Mouse (Mus musculus) frontal cortex, postnatal 25 days (tissue): ENCODE data around the gene Fam131c.

Experiments
- DNase-seq, 2 experiments: peaks; one replicate each; pipeline ENCODE4 v3.0.0; 2022; ENCODE audit warnings: low spot score in 2 of 2

Fam131c gene

DNA sequence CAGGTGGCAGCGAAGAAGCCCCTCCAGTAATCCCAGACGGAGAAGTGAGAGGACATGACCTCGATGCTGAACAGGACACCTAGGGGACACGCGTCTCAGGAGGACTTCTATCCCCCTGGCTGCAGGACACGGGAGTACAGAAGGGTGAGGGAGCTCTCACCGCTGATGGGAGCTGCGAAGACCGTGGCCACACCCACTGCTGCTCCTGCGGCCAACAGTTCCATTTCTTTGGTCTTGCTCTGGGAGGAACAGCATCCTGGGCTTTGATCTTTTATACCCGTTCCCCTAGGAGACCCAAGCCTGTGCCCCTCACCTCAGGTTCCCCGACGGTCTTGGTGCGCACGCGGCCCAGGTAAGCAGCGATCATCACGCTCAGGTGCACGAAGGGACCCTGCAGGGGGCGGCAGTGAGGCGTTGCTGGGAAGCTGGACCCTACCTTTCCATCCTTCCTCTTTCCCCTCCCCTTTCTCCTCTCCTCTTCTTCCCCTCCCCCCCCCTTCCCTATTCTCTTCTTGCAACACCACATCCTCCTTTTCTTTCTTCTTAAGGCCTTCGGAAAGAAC, 43.5 kb downstream of the Fam131c start:
- DNase-seq = no peak

DNA sequence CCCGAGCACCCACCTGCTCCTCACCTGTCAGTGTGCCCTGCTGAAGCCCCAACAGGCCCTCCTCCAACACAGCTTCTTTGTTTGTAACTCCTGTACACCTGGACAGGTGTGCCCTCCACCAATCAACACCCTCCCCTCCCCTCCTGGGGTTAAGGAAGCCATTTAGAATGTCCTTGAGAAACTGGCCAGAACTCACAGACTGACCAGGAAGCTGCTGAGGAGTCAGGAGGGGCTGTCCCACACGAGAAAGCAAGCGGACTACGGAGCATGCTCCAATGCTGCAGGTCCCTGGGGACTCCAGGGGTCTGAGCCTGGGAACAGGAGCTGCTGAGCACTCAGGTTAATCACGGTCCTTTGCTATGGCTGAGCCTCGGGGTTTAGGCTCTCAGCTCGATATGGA, 47.9 kb downstream of the Fam131c start, which contains the start of gene Clcnkb:
Gene Clcnkb, minus strand, starts transcription at position 91 of the 400 bp plus-strand sequence.
- no peak for DNase-seq

DNA sequence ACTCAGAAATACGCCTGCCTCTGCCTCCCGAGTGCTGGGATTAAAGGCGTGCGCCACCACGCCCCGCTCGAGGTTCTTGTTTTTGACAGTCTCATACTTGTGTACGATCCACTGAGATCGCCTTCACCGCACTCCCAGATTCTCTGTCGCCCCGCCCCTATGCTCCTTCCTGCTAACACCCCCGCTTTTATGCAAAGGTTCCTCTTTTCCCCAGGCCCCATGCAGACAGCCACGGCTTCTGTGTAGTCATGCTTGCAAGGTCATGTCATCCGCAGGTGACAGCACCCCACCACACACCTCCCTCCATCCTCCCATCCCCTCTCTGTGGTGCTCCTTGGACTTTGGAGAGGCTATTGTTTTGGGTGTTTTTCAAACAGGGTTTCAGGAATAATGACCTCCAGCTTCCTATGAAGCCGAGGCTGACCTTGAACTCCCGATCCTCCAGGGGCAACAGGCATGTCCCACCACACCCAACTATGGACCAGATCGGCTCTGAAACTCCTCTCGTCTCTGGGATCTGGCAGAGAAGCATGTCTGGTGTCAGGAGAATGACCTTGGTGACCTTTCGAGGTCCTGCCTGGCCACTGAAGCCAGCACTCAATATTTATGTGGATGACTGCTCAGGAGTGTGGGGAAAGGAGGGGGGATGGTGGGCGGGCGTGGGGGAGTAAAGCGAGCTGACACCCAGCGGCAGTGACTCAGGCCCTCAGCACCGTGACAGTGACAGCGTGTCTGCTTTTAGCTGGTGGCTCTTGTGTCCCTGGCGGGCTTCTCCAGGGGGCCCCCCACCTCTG, 51.6 kb downstream of the Fam131c start:
- no peak for DNase-seq

DNA sequence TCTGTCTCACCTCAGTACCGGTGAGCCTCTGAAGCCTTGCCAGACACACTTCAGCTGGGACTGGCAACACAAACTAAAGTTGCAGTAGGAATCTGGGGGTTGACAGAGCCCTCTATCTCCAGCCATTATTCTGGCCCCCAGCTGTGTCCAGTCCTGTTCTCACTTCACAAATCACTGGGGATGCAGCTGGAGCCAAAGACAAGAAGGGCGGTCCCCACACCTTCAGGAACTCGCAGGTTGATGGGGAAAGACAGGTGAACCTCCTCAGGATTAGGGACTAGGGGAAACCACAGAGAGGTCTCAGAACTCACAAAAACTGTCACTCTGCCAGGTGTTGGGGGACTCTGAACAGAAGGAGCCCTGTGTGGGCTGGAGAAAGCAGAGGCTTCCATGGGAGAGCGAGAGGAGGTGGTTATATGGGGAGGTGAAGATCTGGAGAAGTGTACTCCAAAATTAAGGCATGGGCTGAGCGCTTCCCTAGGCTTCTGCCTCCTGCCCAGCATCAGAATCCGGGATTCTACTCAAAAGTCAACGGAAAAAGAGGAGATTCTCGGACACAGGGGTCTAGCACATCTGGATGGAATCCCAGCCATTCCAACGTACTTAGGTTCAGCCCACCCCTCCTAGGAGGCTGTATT, 52.3 kb downstream of the Fam131c start, which contains the start of gene Hspb7:
Gene Hspb7, plus strand, starts transcription at position 588 of the 638 bp plus-strand sequence.
- no peak for DNase-seq

DNA sequence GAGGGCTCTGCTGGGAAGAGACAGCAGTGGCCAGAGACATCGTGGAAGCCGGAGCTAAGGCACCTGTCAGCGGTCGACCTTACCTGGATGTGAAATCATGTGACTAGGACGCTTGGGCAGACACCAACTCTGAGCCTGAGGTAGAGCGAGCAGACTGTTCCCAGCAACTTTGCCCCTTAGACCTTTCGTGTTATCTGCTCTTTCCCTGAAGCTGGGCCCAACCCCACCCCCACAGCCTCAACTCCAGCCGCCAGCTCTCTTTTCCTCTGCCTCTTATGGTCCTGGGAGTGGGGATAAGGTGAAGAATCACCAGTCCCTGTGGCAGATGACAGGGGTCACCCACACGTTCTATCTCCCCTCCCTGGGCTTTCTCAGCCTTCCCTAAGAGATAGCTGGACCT, 52.9 kb downstream of the Fam131c start:
- DNase-seq = no peak

DNA sequence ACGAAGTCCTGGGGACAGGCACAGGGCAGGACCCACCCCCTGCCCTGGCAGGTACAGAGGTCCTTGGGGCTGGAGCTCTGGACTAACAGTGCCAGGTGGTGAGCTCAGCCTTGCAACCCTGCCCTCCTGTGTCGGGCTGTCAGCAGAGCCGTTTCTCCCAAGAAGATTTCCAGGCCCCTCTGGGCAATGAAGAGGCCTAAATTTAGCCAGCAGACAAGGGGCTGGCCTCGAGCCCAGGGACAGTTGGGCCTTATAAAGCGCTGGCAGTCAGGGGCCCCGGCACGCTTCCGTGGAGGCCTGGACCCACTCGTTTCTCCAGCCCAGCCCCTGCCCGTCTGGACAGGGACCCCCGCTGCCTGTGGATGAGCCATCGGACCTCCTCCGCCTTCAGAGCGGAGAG, 53.4 kb downstream of the Fam131c start:
- no peak for DNase-seq

DNA sequence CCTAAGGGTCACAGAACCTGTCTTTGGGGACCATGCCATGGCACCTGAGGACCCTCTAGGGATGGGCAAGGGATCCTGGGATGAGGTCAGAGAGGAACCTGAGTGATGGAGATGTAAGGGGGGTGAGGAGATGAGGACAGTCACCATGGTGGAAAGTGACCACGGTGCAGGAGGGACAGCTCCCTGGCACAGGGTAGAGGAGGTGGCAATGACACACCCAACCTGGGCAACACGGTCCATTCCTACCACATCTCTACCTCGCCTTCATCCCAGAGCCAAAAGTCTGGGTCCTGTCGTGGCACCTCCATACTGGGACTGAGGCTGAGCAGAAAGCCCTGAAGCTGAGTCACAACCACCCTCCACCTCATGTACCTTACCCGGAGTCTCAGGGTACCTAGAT, 54.8 kb downstream of the Fam131c start:
- no peak for DNase-seq

DNA sequence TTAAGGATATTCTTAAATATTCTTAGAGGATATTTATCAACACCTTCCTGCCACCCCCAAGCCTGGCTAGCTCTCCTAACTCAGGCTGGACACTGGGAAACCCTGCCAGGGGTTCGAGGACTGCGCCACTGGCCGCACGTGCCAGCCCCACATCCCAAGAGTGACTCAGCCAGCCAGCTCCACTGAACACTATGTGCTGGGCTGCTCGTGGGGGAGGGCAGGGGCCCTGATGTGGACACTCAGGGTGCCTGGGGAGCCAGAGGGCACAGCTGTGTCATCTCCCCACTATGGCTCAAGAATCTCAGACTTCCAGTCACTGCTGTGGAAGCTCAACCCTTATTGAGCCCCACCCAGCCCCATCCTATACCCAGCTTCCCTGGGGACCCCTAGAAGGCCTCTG, 55.3 kb downstream of the Fam131c start:
- no peak for DNase-seq

DNA sequence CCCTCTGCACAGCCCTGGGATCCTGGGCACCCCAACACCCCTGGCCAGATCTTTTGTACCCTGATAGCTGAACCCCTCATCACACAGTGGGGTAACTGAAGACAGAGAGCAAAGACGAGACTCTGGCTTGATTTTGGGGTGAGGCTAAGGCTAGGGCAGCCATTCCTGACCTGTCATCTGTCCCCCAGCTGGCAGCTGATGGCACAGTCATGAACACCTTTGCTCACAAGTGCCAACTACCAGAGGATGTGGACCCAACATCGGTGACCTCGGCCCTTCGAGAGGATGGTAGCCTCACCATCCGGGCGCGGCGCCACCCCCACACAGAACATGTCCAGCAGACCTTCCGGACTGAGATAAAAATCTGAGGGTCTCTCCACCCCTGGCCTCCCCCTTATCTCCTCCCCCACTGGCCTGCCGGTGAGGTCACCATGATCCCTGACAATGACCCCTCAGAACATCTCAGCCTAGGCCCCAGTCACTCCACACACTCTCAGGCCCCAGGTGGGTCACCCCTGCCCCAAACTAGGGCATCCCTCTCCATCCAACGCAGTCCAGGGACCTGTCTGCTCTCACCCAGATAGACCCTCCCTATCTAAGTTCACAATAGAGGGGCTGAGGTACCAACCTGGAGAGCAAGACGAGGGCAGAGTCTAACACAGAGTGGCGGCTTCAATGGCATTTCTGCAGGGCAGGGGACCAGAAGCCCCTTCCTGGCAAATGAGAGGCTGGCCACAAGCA, 55.8 kb downstream of the Fam131c start:
- DNase-seq = no peak

DNA sequence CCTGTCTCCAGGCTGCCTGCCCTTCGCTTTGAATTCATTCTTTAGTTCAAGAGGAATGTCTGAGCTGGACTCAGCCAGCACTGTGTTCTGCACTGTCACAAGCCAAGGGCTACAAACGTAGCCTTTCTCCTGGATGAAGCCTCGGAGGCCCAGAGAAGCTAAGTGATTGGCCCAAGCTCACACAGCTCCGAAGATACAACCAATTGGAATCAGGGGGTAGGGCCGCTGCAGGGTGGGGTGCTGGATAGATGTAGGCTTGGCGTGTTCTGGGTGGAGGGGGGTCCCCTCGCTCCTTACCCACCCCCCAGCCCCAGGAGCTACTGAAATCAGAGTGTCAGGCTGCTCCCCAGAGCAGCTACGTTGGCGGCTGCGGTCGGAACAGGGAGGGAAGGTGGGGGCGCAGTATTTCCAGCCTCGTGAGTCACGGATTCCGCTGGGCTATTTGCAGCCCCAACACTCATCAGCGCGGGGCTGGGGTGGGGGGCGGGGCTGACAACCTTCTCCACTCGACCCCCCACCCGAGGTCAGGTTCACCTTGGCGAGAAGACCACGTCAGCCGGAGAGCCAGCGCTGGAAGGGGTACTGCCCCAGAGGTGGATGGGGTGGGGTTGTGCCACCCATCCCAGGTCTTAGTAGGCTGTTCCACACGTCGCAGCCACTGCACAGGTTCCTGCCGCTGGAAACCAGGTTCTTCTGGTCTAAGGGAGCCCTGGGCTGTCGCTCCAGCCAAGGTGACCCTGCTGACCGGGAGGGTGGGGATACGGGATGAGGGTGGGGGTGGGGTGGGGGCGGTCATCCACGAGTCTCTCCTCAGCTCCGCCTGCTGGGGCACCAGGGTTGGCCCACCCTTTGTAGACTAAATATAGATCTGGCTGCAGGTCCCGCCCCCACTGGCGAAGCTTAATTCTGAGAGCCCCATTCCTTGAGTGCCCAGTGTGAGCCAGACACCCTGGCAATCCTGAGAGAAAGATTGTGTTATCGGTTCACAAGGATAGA, 57.8 kb downstream of the Fam131c start:
- DNase-seq = peak in 1 of 2 experiments; percentile 57

DNA sequence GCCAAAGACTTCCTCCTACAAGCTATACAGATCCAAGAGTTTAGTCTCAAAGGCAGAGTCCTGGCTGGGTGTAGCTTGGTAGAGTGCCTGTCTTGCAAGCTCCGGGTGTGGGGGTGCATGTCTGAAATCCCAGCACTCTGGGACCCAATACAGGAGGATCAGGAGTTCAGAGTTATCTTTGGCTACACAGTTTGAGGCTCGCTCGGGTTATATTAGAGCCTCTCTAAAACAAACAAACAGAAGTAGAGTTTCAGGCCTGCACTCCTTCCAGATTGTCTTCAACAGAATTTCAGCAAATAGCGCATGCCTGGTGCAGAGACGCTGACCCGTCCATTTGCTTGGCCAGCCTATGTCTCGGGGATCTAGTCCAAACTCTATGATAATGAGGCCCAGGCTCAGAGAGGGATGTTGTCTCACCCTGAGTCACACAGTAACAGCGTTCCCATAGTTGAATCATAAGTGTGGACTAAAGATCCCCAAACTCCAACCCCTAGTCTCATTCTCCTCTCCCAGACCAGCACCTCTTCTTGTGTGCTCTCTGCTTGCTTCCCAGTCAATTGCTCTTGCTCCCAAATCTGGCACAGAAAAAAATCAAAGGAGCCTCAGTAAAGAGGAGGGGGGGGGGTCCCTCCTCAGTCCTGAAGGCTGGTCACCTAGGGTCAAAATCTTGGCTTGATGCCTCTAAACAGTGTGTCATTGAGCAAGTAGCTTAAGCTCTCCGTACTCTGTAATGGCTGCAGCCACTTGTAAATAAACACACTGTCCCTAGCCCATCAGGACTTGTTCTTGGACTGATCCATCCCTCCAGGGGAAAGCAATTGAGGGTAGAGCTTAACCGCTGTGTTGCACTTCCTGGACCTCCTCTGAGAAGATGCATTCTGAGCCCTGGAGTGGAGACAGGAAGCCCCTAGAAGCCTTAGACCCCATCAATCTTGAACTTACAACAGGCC, 59.1 kb downstream of the Fam131c start:
- DNase-seq = no peak

DNA sequence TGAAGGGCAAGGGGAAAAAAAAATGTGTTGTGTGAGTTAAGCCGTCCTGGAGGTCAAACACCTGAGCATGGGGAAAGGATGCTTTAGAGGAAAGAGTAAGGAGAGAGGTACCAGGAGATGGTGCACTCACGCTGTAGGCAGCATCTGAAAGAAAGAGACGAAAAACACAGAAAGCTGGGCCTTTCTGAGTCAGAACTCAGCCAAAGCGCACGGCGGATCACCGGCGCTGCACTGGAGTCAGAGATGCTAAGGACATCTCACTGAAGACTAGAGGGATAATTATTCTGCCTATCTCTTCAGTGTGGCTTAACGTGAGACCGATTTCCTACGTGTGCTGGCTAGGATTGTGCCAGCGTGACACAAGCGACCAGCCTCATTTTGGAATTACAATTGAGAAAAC, 59.9 kb downstream of the Fam131c start:
- DNase-seq = no peak

DNA sequence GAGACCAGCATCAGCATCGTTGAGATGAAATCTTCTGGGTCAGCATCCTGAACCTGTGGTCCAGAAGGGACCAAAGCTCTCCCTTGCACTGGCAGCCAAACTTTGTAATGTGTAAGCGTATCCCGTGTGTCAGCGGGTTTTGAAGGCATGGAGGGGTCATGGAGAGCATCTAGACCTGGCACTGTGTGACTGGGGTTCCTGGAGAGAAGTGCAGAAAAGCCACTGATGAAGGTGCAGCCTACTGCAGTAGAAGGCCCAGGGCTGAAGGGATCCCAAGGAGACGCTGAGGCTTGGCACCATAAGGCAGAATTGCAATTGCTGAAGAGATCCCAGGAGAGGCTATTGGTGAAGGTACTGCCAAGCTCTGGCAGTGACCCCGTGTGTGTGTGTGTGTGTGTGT, 61.4 kb downstream of the Fam131c start:
- no peak for DNase-seq

DNA sequence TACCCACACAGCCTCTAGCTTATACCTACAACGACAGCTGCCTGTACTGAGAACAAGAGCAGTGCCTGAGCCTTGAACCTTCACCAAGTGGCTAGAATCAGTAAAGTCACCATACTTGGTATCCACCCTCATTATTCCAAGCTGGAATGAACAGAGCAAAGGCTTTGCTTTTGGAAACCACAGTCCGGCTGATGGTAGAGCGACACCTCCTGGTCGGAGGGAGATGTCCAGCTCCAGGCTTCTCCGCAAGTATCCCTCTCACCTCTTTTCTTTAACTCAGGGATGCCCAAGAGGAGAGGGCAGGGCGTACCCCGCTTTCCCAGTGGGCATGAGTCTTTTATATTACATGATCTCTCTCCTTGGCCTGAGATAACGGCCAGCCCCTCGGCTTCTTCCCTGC, 61.8 kb downstream of the Fam131c start:
- no peak for DNase-seq

DNA sequence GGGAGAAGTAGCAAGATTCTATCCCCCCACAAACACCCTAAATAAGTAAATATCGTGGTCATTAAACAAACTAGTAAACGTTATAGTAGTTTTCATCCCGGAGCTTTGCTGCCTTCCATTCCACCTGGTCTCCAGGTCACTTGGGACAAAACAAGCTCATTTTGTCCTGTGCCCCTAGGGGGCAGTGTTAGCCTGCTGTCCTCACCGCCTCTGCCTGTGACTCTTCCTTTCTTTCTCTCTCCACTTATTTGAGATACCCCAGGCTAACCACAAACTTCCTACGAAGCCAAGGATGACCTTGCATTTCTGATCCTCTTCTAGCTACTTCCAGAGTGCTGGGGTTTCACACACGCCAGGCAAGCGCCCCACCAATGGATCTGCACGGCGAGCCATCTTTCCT, 63.0 kb downstream of the Fam131c start:
- no peak for DNase-seq

DNA sequence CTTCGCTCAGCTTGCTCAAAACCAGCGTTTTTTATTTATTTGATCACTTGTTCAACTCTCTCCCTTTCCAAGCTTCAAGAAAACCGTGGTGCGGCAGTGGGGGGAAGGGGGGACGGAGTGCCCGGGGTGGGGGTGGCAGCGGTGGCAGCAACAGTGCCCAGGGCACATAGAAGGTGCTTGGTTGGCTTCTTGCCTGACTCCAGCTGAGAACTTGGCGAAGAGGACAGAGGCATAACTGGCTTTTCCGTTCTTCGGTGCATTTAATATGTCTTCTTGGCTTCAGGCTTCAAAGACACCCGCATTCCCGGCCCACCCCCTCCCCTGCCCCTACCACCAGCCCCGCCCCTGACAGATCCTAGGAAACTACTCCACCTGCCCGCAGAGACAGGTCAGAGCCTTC, 64.6 kb downstream of the Fam131c start:
- no peak for DNase-seq

DNA sequence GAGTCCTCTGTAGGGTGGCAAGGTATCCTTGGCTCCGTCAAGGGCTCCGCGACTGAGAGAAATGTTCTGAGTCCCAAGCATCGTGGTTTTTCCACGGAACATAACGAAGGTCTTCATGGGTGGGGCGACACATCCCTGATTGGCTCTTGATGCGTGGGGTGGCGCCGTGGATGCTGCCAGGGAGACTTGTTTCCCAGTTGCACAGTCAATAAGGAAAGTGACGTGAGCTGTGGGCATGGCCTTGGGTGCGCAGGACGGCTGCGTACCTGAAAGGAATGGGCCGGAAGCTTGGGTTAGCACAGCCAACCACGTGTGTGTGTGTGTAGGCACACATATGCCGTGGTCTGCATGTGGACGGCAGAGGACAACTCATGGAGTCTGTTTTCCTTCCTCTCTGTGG, 65.2 kb downstream of the Fam131c start:
- no peak for DNase-seq
